Mouse (Mus musculus) heart, embryonic 14.5 days (tissue): Measurements from ENCODE around the gene Gm30191. TPM values are rescaled to one million over a fixed set of nuclear protein-coding genes. Genes with fewer than 3 reads are reported as not detected.
"Not testable (repeated sequence)": the region's sequence is repeated elsewhere in the genome, so short reads cannot be mapped to it uniquely, and the experiment has no call there.

ENCODE experiments used
- ATAC-seq: fragments of 200-750 bp; cut with Nextera tagmentation; 2 replicates; pipeline ENCODE4 v1.8.0; 2017; ENCODE audit warnings: low read depth, moderate TSS enrichment; ENCODE audit not compliant: insufficient number of reproducible peaks, insufficient read depth, low FRiP score
- H3K27ac ChIP-seq, 2 experiments: fragments of 200-500 bp in 1 of 2; fragments of 300-500 bp in 1 of 2; sonication (generic) in 1 of 2; replicated peaks in 1 of 2; 2 replicates each; pipeline ENCODE4 v1.5.1; 2012 to 2014; ENCODE audit warnings: low read depth in 2 of 2, low read length in 2 of 2, control low read depth in 1 of 2, mild to moderate bottlenecking in 1 of 2, mixed read lengths in 1 of 2; ENCODE audit not compliant: control insufficient read depth in 1 of 2, insufficient read depth in 1 of 2
- H3K27me3 ChIP-seq: fragments of 300-500 bp; sonication (generic); 2 replicates; pipeline ENCODE4 v1.6.1; 2014; ENCODE audit warnings: mild to moderate bottlenecking, low read length, control low read depth; ENCODE audit not compliant: control insufficient read depth, insufficient read depth
- H3K36me3 ChIP-seq: fragments of 300-500 bp; sonication (generic); 2 replicates; pipeline ENCODE4 v1.6.1; 2014; ENCODE audit warnings: mild to moderate bottlenecking, control low read depth, low read length, mixed read lengths; ENCODE audit not compliant: control insufficient read depth, insufficient read depth
- H3K4me1 ChIP-seq, 2 experiments: fragments of 200-500 bp in 1 of 2; fragments of 300-500 bp in 1 of 2; sonication (generic) in 1 of 2; 2 replicates each; pipeline ENCODE4 v1.6.1; 2012 to 2014; ENCODE audit warnings: low read length in 2 of 2, control low read depth in 1 of 2, mixed read lengths in 1 of 2; ENCODE audit not compliant: control insufficient read depth in 2 of 2, insufficient read depth in 2 of 2
- H3K4me2 ChIP-seq: fragments of 300-500 bp; sonication (generic); 2 replicates; pipeline ENCODE4 v1.6.1; 2014; ENCODE audit warnings: mild to moderate bottlenecking, low read length
- H3K4me3 ChIP-seq, 2 experiments: fragments of 200-500 bp in 1 of 2; fragments of 300-500 bp in 1 of 2; sonication (generic) in 1 of 2; 2 replicates each; pipeline ENCODE4 v1.5.1; 2012 to 2014; ENCODE audit warnings: low read length in 2 of 2, mild to moderate bottlenecking in 2 of 2, control low read depth in 1 of 2, low read depth in 1 of 2, moderate library complexity in 1 of 2; ENCODE audit not compliant: control insufficient read depth in 1 of 2, insufficient read depth in 1 of 2
- H3K9ac ChIP-seq: fragments of 300-500 bp; sonication (generic); 2 replicates; pipeline ENCODE4 v1.6.1; 2014; ENCODE audit warnings: mild to moderate bottlenecking, low read length
- H3K9me3 ChIP-seq: fragments of 300-500 bp; sonication (generic); 2 replicates; pipeline ENCODE4 v1.6.1; 2016; ENCODE audit warnings: low read length, control low read depth; ENCODE audit not compliant: control insufficient read depth
- WGBS: fragments of 180-500 bp; shearing (Covaris S2); extraction: QIAGEN DNeasy Blood & Tissue Kit; methylation state at CpG from one replicate; pipeline ENCODE4 v1.1.7; 2014; 5-methylcytosine and 5-hydroxymethylcytosine counted together
- polyA plus RNA-seq: library from polyadenylated mRNA; unstranded; fragments of >200 nt; fragmentation: Nextera tagmentation; extraction: Ambion mirVana; gene quantifications from 2 replicates; pipeline ENCODE4 v1.2.1, GENCODE M21; 2014

The Gm30191 gene
- polyA plus RNA-seq, 1 experiment from 2014 or later = not detected

DNA sequence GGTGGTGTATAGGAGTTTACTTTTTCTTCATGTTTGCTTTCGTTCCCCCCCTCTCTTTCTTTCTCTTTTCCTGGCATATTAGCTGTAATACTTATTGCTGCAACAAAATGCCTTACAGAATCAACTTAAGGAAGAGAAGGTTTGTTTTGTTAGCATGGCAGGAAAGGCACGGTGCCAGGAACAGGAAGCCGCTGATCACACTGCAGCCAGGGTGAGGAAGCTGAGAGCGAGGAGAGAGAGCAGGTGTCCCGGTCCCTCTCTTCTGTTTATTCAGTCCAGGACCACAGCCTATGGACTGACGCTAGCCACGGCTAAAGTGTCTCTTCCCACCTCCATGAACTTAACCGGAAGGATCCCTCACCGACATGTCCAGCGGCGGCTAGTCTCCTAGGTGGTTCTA, 11.6 kb downstream of the Gm30191 start:
- H3K9ac ChIP-seq = no peak overlapping the region
- no peak overlapping the region for H3K4me2 ChIP-seq
- H3K36me3 ChIP-seq = no peaks in the 10 kb centered on the region
- 62% methylated on average over 11 of the region's 11 CpGs for WGBS
- no peak overlapping the region for H3K4me3 ChIP-seq
- no peak overlapping the region for H3K27ac ChIP-seq
- ATAC-seq = no peak
- no peaks in the 10 kb centered on the region; the same call in 1 of the 2 replicates for H3K27me3 ChIP-seq
- H3K4me1 ChIP-seq = peaks cover 27 to 36% of the 10 kb centered on the region in 2 experiments
- no peaks in the 10 kb centered on the region for H3K9me3 ChIP-seq

DNA sequence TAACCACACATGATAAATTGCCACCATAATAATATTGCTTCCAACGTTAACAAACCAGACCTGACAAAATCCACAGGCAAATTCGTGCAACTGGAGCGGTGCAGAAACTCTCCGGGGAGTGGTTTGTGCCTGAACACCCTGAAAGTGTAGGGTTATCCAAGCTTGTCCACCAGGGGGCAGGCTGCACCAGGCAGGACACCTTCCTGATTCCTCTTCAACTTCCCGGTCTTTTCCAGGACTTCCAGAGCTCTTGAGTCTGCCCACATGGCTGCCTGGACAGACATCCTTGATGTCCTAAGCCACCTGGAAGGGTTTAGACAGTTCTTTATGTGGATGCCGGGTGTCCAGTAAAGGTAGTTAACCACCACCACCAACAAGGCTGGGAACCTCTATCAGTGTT, 16.5 kb downstream of the Gm30191 start:
- H3K27me3 ChIP-seq = no peaks in the 10 kb centered on the region
- H3K27ac ChIP-seq = no peak overlapping the region
- ATAC-seq = no peak
- 33% methylated on average over 6 of the region's 6 CpGs for whole genome bisulfite sequencing
- H3K9me3 ChIP-seq = no peaks in the 10 kb centered on the region
- H3K4me1 ChIP-seq = peaks cover 0 to under 1% of the 10 kb centered on the region in 2 experiments; a peak in 2 of 4 replicates
- H3K4me3 ChIP-seq = no peak overlapping the region
- no peaks in the 10 kb centered on the region for H3K36me3 ChIP-seq
- no peak overlapping the region for H3K9ac ChIP-seq
- no peak overlapping the region for H3K4me2 ChIP-seq

DNA sequence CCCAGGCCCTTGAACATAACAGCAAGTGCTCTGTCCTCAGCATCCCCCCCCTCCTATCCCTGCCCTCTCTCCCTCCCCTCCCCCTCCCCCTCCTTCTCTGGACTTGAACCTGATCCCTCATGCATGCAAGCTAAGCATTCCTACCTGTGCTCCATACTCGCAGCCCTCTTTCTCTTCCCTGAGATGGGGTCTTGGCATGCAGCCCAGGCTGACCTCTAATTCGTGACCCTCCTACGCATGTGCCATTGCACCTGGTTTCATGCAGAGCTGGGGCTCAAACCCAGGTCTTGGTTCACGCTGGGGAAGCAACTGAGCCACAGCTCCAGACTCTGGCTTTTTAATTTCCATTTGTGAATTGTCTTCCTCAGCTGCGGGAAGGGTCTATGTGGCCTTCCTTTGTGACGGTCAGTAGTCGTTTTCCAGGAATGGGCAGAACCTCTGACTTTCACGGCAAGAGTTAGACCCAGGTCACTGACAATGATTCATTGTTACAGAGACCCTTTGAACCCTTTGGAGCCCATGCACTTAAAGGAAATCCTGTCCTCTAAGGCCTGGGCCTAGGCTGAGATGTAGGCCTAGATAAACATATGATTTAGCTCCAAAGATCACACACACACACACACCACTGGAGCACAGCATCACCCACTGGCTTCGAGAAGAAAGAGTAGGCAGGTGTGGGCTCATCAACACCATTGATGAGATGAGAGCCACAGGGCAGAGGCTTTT, 19.3 kb downstream of the Gm30191 start:
- no peak overlapping the region for H3K4me3 ChIP-seq
- 66% methylated on average over 9 of the region's 9 CpGs for WGBS

DNA sequence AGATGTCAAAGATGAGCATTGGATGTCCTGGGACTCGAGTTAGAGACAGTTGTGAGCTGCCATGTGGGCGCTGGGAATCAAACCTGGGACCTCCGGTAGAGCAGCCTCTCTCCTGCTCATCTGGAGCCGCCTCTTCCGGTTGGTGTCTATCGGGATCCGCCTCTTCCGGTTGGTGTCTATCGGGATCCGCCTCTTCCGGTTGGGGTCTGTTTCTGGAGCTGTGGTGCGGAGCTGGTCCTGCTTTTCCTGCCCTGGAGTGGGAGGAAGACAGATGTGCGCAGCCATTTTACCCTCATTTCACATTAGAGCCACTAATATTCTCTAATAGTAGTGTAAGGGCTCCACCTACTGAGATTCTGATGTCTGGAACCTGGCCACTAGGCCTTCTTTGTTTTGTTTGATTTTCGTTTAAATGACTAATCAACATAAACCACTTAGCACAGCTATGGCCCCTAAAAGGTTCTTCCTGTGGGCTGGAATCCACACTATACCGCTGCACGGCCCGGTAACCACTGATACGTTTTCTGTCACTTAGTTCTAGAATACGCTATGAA, 21.4 kb downstream of the Gm30191 start:
- H3K9me3 ChIP-seq = no peaks in the 10 kb centered on the region
- H3K4me1 ChIP-seq = peaks cover 3 to 5% of the 10 kb centered on the region in 2 experiments; a peak in 3 of 4 replicates
- H3K27ac ChIP-seq = no peak overlapping the region
- ATAC-seq = no peak
- WGBS = 83% methylated on average over 19 of the region's 19 CpGs
- no peak overlapping the region for H3K4me2 ChIP-seq
- no peak overlapping the region for H3K4me3 ChIP-seq
- H3K27me3 ChIP-seq = no peaks in the 10 kb centered on the region
- no peaks in the 10 kb centered on the region for H3K36me3 ChIP-seq
- H3K9ac ChIP-seq = no peak overlapping the region

More for the DNA sequence above, 19.3 kb downstream of the Gm30191 start:
- H3K4me2 ChIP-seq = no peak overlapping the region
- no peak overlapping the region for H3K27ac ChIP-seq
- ATAC-seq = no peak
- H3K4me1 ChIP-seq = no peaks in the 10 kb centered on the region
- no peaks in the 10 kb centered on the region for H3K27me3 ChIP-seq
- no peak overlapping the region for H3K9ac ChIP-seq
- no peaks in the 10 kb centered on the region for H3K9me3 ChIP-seq
- no peaks in the 10 kb centered on the region for H3K36me3 ChIP-seq

DNA sequence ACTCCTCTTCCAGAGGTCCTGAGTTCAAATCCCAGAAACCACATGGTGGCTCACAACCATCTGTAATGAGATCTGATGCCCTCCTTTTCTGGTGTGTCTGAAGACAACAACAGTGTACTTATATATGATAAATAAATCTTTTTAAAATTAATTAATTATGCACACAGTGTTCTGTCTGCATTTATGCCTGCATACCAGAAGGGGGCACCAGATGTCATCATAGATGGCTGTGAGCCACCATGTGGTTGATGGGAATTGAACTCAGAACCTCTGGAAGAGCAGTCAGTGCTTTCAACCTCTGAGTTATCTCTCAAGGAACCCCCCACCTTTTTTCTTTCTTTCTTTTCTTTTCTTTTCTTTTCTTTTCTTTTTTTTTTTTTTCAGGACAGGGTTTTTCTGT, 22.9 kb downstream of the Gm30191 start:
- not testable (repeated sequence) for H3K9me3 ChIP-seq, H3K36me3 ChIP-seq, H3K27me3 ChIP-seq, H3K4me1 ChIP-seq, H3K27ac ChIP-seq, H3K9ac ChIP-seq, ATAC-seq, H3K4me2 ChIP-seq, H3K4me3 ChIP-seq

DNA sequence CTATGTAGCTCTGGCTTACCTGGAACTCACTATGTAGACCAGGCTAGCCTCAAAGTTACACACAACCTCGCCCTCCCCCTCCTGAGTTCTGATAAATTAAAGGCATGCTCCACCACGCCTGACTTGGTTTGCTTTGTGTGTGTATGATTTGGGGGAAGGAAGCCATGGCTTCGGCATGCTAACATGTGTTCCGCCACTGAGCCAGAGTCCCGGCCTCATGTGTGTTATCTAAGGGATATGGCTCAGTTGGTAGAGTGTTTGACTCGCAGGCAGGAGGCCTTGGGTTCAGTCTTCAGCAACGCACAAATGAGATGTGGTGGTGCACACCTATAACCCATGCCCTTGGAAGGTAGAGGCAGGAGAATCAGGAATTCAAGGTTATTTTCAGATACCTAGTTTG, 25.2 kb downstream of the Gm30191 start:
- H3K4me1 ChIP-seq = peaks cover 7 to 8% of the 10 kb centered on the region in 2 experiments; a peak in 3 of 4 replicates
- H3K27me3 ChIP-seq = no peaks in the 10 kb centered on the region
- no peak overlapping the region for H3K27ac ChIP-seq
- ATAC-seq = no peak
- H3K4me2 ChIP-seq = no peak overlapping the region
- H3K9me3 ChIP-seq = no peaks in the 10 kb centered on the region
- H3K36me3 ChIP-seq = peaks cover 10% of the 10 kb centered on the region
- H3K9ac ChIP-seq = no peak overlapping the region
- WGBS = 82% methylated on average over 7 of the region's 7 CpGs
- H3K4me3 ChIP-seq = no peak overlapping the region

DNA sequence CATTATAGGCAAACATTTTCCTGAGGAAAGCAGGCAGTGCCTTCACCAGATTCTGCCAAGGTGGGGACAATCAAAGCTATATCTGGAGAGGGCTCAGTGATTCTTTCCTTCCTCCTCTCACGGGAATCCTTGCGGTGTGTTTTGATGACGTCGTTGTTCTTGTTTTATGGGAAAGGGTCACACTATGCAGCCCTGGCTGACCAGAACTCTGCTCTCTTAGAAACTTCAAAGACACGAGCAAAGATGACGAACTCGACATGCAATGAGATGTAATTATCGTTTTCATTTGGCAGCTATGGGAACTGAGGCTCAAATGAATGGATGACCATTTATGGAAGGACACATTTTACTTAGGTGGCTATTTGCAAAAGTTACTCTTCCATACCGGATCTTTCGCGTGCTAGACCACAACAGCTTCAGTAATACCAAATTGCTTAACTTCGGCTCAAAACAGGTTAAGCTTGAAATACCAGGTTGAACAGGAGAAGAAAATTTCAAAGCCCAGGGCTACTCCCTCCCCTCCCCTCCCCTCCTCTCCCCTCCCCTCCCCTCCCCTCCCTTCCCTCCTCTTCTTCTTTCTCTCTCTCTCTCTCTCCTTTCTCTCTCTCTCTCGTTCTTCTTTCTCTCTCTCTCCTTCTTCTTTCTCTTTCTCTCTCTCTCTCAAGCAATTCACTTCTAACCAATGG, 26.1 kb downstream of the Gm30191 start:
- H3K4me3 ChIP-seq = peak overlapping the region; percentile 19 to 22
- peak overlapping the region; percentile 55; the same call in 1 of the 2 replicates for H3K9ac ChIP-seq
- H3K4me1 ChIP-seq = peaks cover 7 to 8% of the 10 kb centered on the region in 2 experiments; a peak in 3 of 4 replicates
- no peak overlapping the region for H3K27ac ChIP-seq
- H3K36me3 ChIP-seq = peaks cover 19% of the 10 kb centered on the region
- WGBS = 14% methylated on average over 12 of the region's 13 CpGs
- H3K4me2 ChIP-seq = peak overlapping the region; percentile 65
- no peak for ATAC-seq
- H3K9me3 ChIP-seq = no peaks in the 10 kb centered on the region
- no peaks in the 10 kb centered on the region for H3K27me3 ChIP-seq
